Mouse (Mus musculus): ENCODE measurements around the gene Mphosph8. TPM values are rescaled to one million over a fixed set of nuclear protein-coding genes. Genes with fewer than 3 reads are reported as not detected.

Gene Mphosph8
- total and polyA plus RNA-seq, 3 experiments: 14.1 to 402 (median 27.2) TPM

GRCm38 (mm10) chr14:56647206-56647605 lies 20.8 kb upstream of the Mphosph8 start:
- no peak overlapping the region for H3K4me3 ChIP-seq (ENCODE audit: control insufficient read depth in 1 of 2, insufficient read depth in 1 of 2, low read depth in 2 of 2, low read length in 2 of 2)

GRCm38 (mm10) chr14:56649448-56649847 lies 18.6 kb upstream of the Mphosph8 start:
- Histone ChIP-seq H3K4me1 (ENCODE audit: control insufficient read depth in 1 of 2, insufficient read depth in 2 of 2, low read length in 2 of 2) (no peaks in the 10 kb centered on the region), H3K36me3 (ENCODE audit: control insufficient read depth in 1 of 2, insufficient read depth in 2 of 2, low read length in 2 of 2) (no peaks in the 10 kb centered on the region), H3K4me3 (ENCODE audit: control insufficient read depth in 1 of 2, insufficient read depth in 1 of 2, low read depth in 2 of 2, low read length in 2 of 2) (no peak overlapping the region), H3K79me2 (ENCODE audit: control insufficient read depth, insufficient read depth, low read length, poor library complexity) (no peaks in the 10 kb centered on the region), H3K27ac (ENCODE audit: control insufficient read depth, low read depth, low read length) (no peak overlapping the region), H3K9ac (ENCODE audit: control insufficient read depth, low read depth, low read length, poor library complexity, severe bottlenecking) (no peak overlapping the region), H3K27me3 (ENCODE audit: control insufficient read depth in 1 of 2, insufficient read depth in 2 of 2, low read length in 2 of 2) (no peaks in the 10 kb centered on the region), H3K9me3 (replicated peaks; ENCODE audit: insufficient read depth, low read length) (no peaks in the 10 kb centered on the region)
- no peak for DNase-seq (ENCODE audit: low read depth, low spot score)
- TF ChIP-seq RCOR1 (IDR thresholded peaks at IDR 0.05; ENCODE audit: low read depth, low read length): no peak
- peak; percentile 55; the same call in 1 of the 2 replicates for TF ChIP-seq ZNF384 (IDR thresholded peaks at IDR 0.05; ENCODE audit: low read depth, low read length)
- TF ChIP-seq MYB (IDR thresholded peaks at IDR 0.05; ENCODE audit: low read depth, low read length): no peak
- TF ChIP-seq POLR2AphosphoS5 (IDR thresholded peaks at IDR 0.05; ENCODE audit: borderline replicate concordance, low read depth, low read length): no peak
- TF ChIP-seq MYC (IDR thresholded peaks at IDR 0.05; ENCODE audit: low read depth, low read length): no peak
- no peak for TF ChIP-seq POLR2A (IDR thresholded peaks at IDR 0.05; ENCODE audit: control insufficient read depth in 1 of 2, insufficient read depth in 1 of 2, low read depth in 1 of 2, low read length in 2 of 2, poor library complexity in 1 of 2)

More at GRCm38 (mm10) chr14:56647206-56647605, 20.8 kb upstream of the Mphosph8 start:
- Histone ChIP-seq H3K9me3 (replicated peaks; ENCODE audit: insufficient read depth, low read length) (no peaks in the 10 kb centered on the region), H3K79me2 (ENCODE audit: control insufficient read depth, insufficient read depth, low read length, poor library complexity) (no peaks in the 10 kb centered on the region), H3K36me3 (ENCODE audit: control insufficient read depth in 1 of 2, insufficient read depth in 2 of 2, low read length in 2 of 2) (no peaks in the 10 kb centered on the region), H3K9ac (ENCODE audit: control insufficient read depth, low read depth, low read length, poor library complexity, severe bottlenecking) (no peak overlapping the region), H3K27ac (ENCODE audit: control insufficient read depth, low read depth, low read length) (no peak overlapping the region), H3K4me1 (ENCODE audit: control insufficient read depth in 1 of 2, insufficient read depth in 2 of 2, low read length in 2 of 2) (no peaks in the 10 kb centered on the region), H3K27me3 (ENCODE audit: control insufficient read depth in 1 of 2, insufficient read depth in 2 of 2, low read length in 2 of 2) (no peaks in the 10 kb centered on the region)
- TF ChIP-seq POLR2AphosphoS2 (IDR thresholded peaks at IDR 0.05; ENCODE audit: low read length) (no peak), UBTF (IDR thresholded peaks at IDR 0.05; ENCODE audit: borderline replicate concordance, insufficient read depth, low read depth, low read length) (no peak), TAL1 (IDR thresholded peaks at IDR 0.05; ENCODE audit: low read length) (no peak), RCOR1 (IDR thresholded peaks at IDR 0.05; ENCODE audit: low read depth, low read length) (no peak), MAFK (IDR thresholded peaks at IDR 0.05; ENCODE audit: borderline replicate concordance, low read depth, low read length) (no peak), BHLHE40 (IDR thresholded peaks at IDR 0.05; ENCODE audit: borderline replicate concordance, low read depth, low read length) (no peak), ZNF384 (IDR thresholded peaks at IDR 0.05; ENCODE audit: low read depth, low read length) (no peak), USF1 (IDR thresholded peaks at IDR 0.05; ENCODE audit: low read depth, low read length) (no peak), MXI1 (IDR thresholded peaks at IDR 0.05; ENCODE audit: low read depth, low read length) (no peak)
- no peak for DNase-seq (ENCODE audit: low read depth, low spot score)

GRCm38 (mm10) chr14:56665651-56666050 lies 2.4 kb upstream of the Mphosph8 start:
- no peak overlapping the region for H3K9ac ChIP-seq (ENCODE audit: control insufficient read depth, low read depth, low read length, poor library complexity, severe bottlenecking)
- no peaks in the 10 kb centered on the region for H3K9me3 ChIP-seq (replicated peaks; ENCODE audit: insufficient read depth, low read length)
- no peaks in the 10 kb centered on the region for H3K27me3 ChIP-seq (ENCODE audit: control insufficient read depth in 1 of 2, insufficient read depth in 2 of 2, low read length in 2 of 2)
- H3K4me3 ChIP-seq (ENCODE audit: control insufficient read depth in 1 of 2, insufficient read depth in 1 of 2, low read depth in 2 of 2, low read length in 2 of 2): no peak overlapping the region
- TF ChIP-seq RCOR1 (IDR thresholded peaks at IDR 0.05; ENCODE audit: low read depth, low read length) (no peak), E2F4 (IDR thresholded peaks at IDR 0.05; ENCODE audit: borderline replicate concordance, low read depth, low read length) (no peak), TBP (IDR thresholded peaks at IDR 0.05; ENCODE audit: low read depth, low read length) (no peak), MAFK (IDR thresholded peaks at IDR 0.05; ENCODE audit: borderline replicate concordance, low read depth, low read length) (no peak), UBTF (IDR thresholded peaks at IDR 0.05; ENCODE audit: borderline replicate concordance, insufficient read depth, low read depth, low read length) (no peak), MAZ (IDR thresholded peaks at IDR 0.05; ENCODE audit: low read depth, low read length) (no peak), NRF1 (IDR thresholded peaks at IDR 0.05; ENCODE audit: insufficient read depth, low read depth, low read length, poor library complexity, severe bottlenecking) (no peak), SIN3A (IDR thresholded peaks at IDR 0.05; ENCODE audit: low read length) (no peak), TAL1 (IDR thresholded peaks at IDR 0.05; ENCODE audit: low read length) (no peak), CHD2 (IDR thresholded peaks at IDR 0.05; ENCODE audit: low read length) (no peak), EP300 (IDR thresholded peaks at IDR 0.05; ENCODE audit: low read depth in 1 of 2, low read length in 2 of 2) (no peak), MEF2A (IDR thresholded peaks at IDR 0.05; ENCODE audit: extremely low read depth, insufficient replicate concordance, low read depth, low read length, poor library complexity, severe bottlenecking) (no peak), CHD1 (IDR thresholded peaks at IDR 0.05; ENCODE audit: low read depth, low read length) (no peak), RAD21 (IDR thresholded peaks at IDR 0.05; ENCODE audit: low read depth, low read length) (no peak), USF2 (IDR thresholded peaks at IDR 0.05; ENCODE audit: borderline replicate concordance in 1 of 2, insufficient read depth in 1 of 2, low read depth in 1 of 2, low read length in 2 of 2) (no peak)
- peaks cover 19% of the 10 kb centered on the region for H3K79me2 ChIP-seq (ENCODE audit: control insufficient read depth, insufficient read depth, low read length, poor library complexity)
- no peak for DNase-seq (ENCODE audit: low read depth, low spot score)
- peaks cover 4 to 14% of the 10 kb centered on the region in 2 experiments for H3K4me1 ChIP-seq (ENCODE audit: control insufficient read depth in 1 of 2, insufficient read depth in 2 of 2, low read length in 2 of 2)
- H3K36me3 ChIP-seq (ENCODE audit: control insufficient read depth in 1 of 2, insufficient read depth in 2 of 2, low read length in 2 of 2): peaks cover 0 to 17% of the 10 kb centered on the region in 2 experiments; a peak in 2 of 4 replicates
- no peak overlapping the region for H3K27ac ChIP-seq (ENCODE audit: control insufficient read depth, low read depth, low read length)

Data from MEL (cell line).